Mouse (Mus musculus): ENCODE data around the gene Tectb.
A peak's percentile ranks its signal among the peaks of the same experiment; 100 is the strongest.
"Not testable (repeated sequence)": the region's sequence is repeated elsewhere in the genome, so short reads cannot be mapped to it uniquely, and the experiment has no call there.

Tectb gene

GRCm38 (mm10) chr19:55180433-55180832, at the start of gene Tectb:
Gene Tectb (plus strand): TSS chr19:55180733.
- DNase-seq (ENCODE audit: extremely low spot score) = no peak

GRCm38 (mm10) chr19:55131747-55132146, 48.8 kb upstream of the Tectb start:
- no peak for DNase-seq (ENCODE audit: extremely low spot score)

GRCm38 (mm10) chr19:55132476-55132875, 48.1 kb upstream of the Tectb start:
- DNase-seq (ENCODE audit: extremely low spot score) = no peak

GRCm38 (mm10) chr19:55134521-55134920, 46.0 kb upstream of the Tectb start:
- DNase-seq (ENCODE audit: extremely low spot score) = no peak

- no peak for DNase-seq (ENCODE audit: extremely low spot score)
These were observed 44.6 kb upstream of the Tectb start for GRCm38 (mm10) chr19:55135918-55136317.

GRCm38 (mm10) chr19:55136693-55137427, 43.7 kb upstream of the Tectb start:
- DNase-seq (ENCODE audit: extremely low spot score) = no peak

- no peak for DNase-seq (ENCODE audit: extremely low spot score)
These were observed 42.6 kb upstream of the Tectb start for GRCm38 (mm10) chr19:55137884-55138283.

- no peak for DNase-seq (ENCODE audit: extremely low spot score)
These were observed 42.0 kb upstream of the Tectb start for GRCm38 (mm10) chr19:55138506-55138905.

GRCm38 (mm10) chr19:55139301-55139700, 41.2 kb upstream of the Tectb start:
- no peak for DNase-seq (ENCODE audit: extremely low spot score)

GRCm38 (mm10) chr19:55143391-55144300, 36.9 kb upstream of the Tectb start:
- peak; percentile 75 for DNase-seq (ENCODE audit: extremely low spot score)

- DNase-seq (ENCODE audit: extremely low spot score) = no peak
These were observed 35.8 kb upstream of the Tectb start for GRCm38 (mm10) chr19:55144691-55145090.

GRCm38 (mm10) chr19:55145136-55145535, 35.4 kb upstream of the Tectb start:
- no peak for DNase-seq (ENCODE audit: extremely low spot score)

GRCm38 (mm10) chr19:55147568-55147967, 33.0 kb upstream of the Tectb start:
- DNase-seq (ENCODE audit: extremely low spot score) = no peak

GRCm38 (mm10) chr19:55148109-55148508, 32.4 kb upstream of the Tectb start:
- no peak for DNase-seq (ENCODE audit: extremely low spot score)

- DNase-seq (ENCODE audit: extremely low spot score) = no peak
These were observed 30.9 kb upstream of the Tectb start for GRCm38 (mm10) chr19:55149646-55150045.

- not testable (repeated sequence) for DNase-seq (ENCODE audit: extremely low spot score)
These were observed 28.3 kb upstream of the Tectb start for GRCm38 (mm10) chr19:55152274-55152673.

GRCm38 (mm10) chr19:55152983-55153382, 27.6 kb upstream of the Tectb start:
- no peak for DNase-seq (ENCODE audit: extremely low spot score)

GRCm38 (mm10) chr19:55157029-55157428, 23.5 kb upstream of the Tectb start:
- no peak for DNase-seq (ENCODE audit: extremely low spot score)

GRCm38 (mm10) chr19:55158606-55159005, 21.9 kb upstream of the Tectb start:
- DNase-seq (ENCODE audit: extremely low spot score) = no peak

- DNase-seq (ENCODE audit: extremely low spot score) = no peak
These were observed 20.7 kb upstream of the Tectb start for GRCm38 (mm10) chr19:55159826-55160225.

- DNase-seq (ENCODE audit: extremely low spot score) = no peak
These were observed 18.3 kb upstream of the Tectb start for GRCm38 (mm10) chr19:55162271-55162670.

- DNase-seq (ENCODE audit: extremely low spot score) = no peak
These were observed 16.4 kb upstream of the Tectb start for GRCm38 (mm10) chr19:55164162-55164561.

Data from embryo, embryonic 9.5 days (tissue).